Mouse (Mus musculus): ENCODE results near the gene Ddx54.

DNA sequence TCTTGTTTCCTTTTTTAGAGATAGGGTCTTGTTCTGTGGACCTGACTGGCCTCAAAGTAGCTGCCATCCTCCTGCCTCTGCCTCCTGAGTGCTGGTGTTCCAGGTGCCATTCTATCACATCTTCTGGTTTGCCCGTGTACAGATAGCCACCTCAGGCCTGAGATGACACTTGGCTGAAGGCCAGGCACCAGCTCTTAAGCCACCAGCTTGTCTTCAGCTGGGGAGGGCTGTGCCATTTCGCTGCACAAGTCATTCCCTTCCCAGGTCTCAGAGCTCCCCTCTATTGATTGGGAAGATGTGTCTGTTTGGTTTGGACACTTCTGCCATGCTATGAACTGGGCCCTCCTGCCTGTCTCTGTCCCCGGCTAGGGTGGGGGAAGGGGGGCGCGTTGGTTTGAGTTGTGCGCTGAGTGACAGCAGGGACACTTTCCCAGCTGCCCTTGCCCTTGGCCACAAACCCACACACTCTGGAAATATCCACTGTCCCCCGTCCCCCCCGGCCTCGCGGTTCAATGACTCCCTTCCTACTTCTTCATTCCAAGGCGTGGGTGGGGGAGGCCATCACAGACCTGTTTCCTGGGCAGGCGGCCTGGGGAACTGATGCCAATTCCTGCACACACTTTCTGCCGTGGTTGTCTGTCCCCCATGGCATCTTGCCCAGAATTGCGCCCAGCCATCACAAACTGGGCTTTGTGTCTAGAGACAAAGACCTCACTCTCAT is 31.0 kb downstream of the Ddx54 start:
- TF ChIP-seq GATA1 (IDR thresholded peaks at IDR 0.05; ENCODE audit: low read length) (no peak), TAL1 (IDR thresholded peaks at IDR 0.05; ENCODE audit: low read length) (no peak)

Data from erythroblast, embryonic 14.5 days (primary cell).